Mouse (Mus musculus): ENCODE results near the gene Dct. TPM values are rescaled to one million over a fixed set of nuclear protein-coding genes. Genes with fewer than 3 reads are reported as not detected.
A peak's percentile ranks its signal among the peaks of the same experiment; 100 is the strongest.

Dct gene
- polyA plus RNA-seq, 1 experiment from 2014 or later, result 1.4 TPM

DNA sequence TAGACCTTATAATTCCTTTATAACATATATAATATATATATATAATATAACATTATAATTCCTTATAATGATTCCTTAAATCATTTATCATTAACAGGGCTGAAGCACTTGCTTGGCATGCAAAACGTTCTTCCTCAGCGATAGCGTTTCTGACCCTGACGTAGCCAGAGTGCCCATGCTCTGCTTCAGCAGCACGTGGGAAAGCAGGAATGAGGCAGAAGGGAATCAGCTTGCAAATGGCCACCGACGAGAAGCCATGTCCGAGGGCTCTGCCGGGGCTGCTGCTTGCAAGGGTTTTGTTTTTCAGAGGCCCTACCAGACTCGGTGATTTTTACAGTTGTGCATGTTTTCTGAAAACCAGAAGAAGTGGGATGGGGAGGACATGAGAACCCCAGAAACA, 1.6 kb downstream of the Dct start:
- ATAC-seq (ENCODE audit: low FRiP score, low TSS enrichment), result no peak
- 77% methylated on average over 10 of the region's 10 CpGs for WGBS
- Histone ChIP-seq H3K9me3 (ENCODE audit: control insufficient read depth, low read length) (no peaks in the 10 kb centered on the region), H3K27me3 (ENCODE audit: control insufficient read depth, insufficient read depth, low read length) (no peaks in the 10 kb centered on the region), H3K9ac (ENCODE audit: low read depth, low read length) (no peak overlapping the region), H3K4me3 (ENCODE audit: low read length) (no peak overlapping the region), H3K4me2 (replicated peaks; ENCODE audit: low read depth, low read length) (no peak overlapping the region), H3K27ac (ENCODE audit: low read depth, low read length) (no peak overlapping the region), H3K36me3 (ENCODE audit: control insufficient read depth, insufficient read depth, low read length) (no peaks in the 10 kb centered on the region), H3K4me1 (ENCODE audit: control insufficient read depth, insufficient read depth, low read length) (no peaks in the 10 kb centered on the region)

GRCm38 (mm10) chr14:118049648-118050238, 2.3 kb downstream of the Dct start:
- Histone ChIP-seq H3K4me3 (ENCODE audit: low read length) (no peak overlapping the region), H3K4me2 (replicated peaks; ENCODE audit: low read depth, low read length) (no peak overlapping the region), H3K36me3 (ENCODE audit: control insufficient read depth, insufficient read depth, low read length) (no peaks in the 10 kb centered on the region), H3K9me3 (ENCODE audit: control insufficient read depth, low read length) (no peaks in the 10 kb centered on the region), H3K27me3 (ENCODE audit: control insufficient read depth, insufficient read depth, low read length) (no peaks in the 10 kb centered on the region), H3K27ac (ENCODE audit: low read depth, low read length) (no peak overlapping the region), H3K4me1 (ENCODE audit: control insufficient read depth, insufficient read depth, low read length) (no peaks in the 10 kb centered on the region), H3K9ac (ENCODE audit: low read depth, low read length) (no peak overlapping the region)
- no peak for ATAC-seq (ENCODE audit: low FRiP score, low TSS enrichment)
- 64% methylated on average over 12 of the region's 12 CpGs for WGBS

- Histone ChIP-seq H3K9ac (ENCODE audit: low read depth, low read length) (no peak overlapping the region), H3K27me3 (ENCODE audit: control insufficient read depth, insufficient read depth, low read length) (no peaks in the 10 kb centered on the region), H3K27ac (ENCODE audit: low read depth, low read length) (no peak overlapping the region), H3K4me1 (ENCODE audit: control insufficient read depth, insufficient read depth, low read length) (no peaks in the 10 kb centered on the region), H3K9me3 (ENCODE audit: control insufficient read depth, low read length) (no peaks in the 10 kb centered on the region), H3K4me3 (ENCODE audit: low read length) (no peak overlapping the region), H3K36me3 (ENCODE audit: control insufficient read depth, insufficient read depth, low read length) (no peaks in the 10 kb centered on the region), H3K4me2 (replicated peaks; ENCODE audit: low read depth, low read length) (no peak overlapping the region)
- ATAC-seq (ENCODE audit: low FRiP score, low TSS enrichment), result 0 out of 2 replicates have a peak, but pooled peaks have one; percentile 28
- WGBS, result 82% methylated on average over 17 of the region's 17 CpGs
These were observed 9.1 kb downstream of the Dct start for GRCm38 (mm10) chr14:118042963-118043362.

DNA sequence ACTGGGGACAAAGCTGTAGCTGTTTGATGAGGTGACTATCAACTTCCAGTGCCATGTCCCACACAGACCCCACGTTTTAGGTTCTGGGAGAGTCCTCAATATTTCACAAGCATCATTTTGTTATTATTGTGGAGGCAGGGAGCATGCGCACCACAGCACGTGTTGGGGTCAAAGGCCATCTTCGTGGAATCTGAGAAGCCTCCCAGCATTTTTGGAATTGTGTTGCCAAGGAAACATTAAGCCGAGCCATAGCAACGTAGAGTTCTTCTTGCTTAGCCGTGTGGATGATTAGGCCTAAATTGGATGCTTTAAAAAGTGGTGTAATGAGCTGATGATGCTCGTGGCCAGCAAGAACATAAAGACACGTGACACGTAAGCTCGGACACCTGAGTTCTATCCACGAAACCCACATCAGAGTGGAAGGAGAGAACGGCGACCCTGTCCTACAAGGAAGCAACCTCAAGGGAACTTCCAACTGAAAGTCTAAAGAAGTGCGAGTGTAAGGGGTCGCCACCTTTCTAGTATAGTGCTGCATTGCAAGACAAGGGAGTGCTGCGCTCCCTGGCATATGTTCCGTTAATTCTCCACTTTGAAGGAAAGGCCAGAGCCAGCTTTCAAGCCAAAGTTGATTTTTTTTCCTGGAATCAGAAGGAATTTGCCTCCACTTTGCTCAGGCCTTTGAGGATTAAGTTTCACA, 9.8 kb downstream of the Dct start:
- WGBS, result 81% methylated on average over 18 of the region's 18 CpGs
- H3K27me3 ChIP-seq (ENCODE audit: control insufficient read depth, insufficient read depth, low read length), result no peaks in the 10 kb centered on the region
- no peak for ATAC-seq (ENCODE audit: low FRiP score, low TSS enrichment)
- no peaks in the 10 kb centered on the region for H3K9me3 ChIP-seq (ENCODE audit: control insufficient read depth, low read length)
- H3K36me3 ChIP-seq (ENCODE audit: control insufficient read depth, insufficient read depth, low read length), result no peaks in the 10 kb centered on the region
- no peaks in the 10 kb centered on the region for H3K4me1 ChIP-seq (ENCODE audit: control insufficient read depth, insufficient read depth, low read length)
- no peak overlapping the region for H3K4me3 ChIP-seq (ENCODE audit: low read length)
- no peak overlapping the region for H3K9ac ChIP-seq (ENCODE audit: low read depth, low read length)
- no peak overlapping the region for H3K4me2 ChIP-seq (replicated peaks; ENCODE audit: low read depth, low read length)
- no peak overlapping the region for H3K27ac ChIP-seq (ENCODE audit: low read depth, low read length)

DNA sequence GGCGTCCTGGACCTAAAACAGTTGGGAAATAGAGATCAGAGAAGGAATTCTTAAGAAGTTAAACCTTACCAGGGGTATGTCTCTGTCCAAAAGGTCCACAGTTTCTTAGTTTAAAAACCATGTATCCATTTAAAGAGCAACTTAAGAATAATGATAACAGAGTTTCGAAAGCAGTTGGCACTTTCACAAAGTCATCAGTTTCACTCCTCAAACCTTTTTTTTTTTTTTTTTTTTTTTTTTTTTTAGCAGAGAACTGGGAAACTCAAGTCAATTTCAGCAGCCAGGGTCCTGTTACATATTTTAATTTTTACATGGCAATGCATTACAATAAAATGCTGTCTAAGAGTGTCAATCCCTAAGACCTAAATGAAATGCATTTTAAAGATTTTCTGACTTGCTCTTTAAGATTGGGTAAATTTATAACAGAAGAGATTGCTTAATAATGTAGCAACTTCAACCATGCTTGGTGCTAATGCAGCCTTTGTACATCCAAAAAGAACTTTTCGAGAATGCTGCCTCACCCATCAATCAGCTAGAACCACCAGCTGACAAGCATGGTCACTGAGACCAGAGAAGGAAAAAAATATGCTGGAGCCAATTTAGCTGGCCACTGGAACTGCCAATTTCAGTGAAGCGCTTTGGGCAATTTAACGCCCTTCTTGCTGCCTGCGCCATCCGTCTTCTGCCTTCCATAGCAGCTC, 11.3 kb downstream of the Dct start:
- ATAC-seq (ENCODE audit: low FRiP score, low TSS enrichment), result no peak

DNA sequence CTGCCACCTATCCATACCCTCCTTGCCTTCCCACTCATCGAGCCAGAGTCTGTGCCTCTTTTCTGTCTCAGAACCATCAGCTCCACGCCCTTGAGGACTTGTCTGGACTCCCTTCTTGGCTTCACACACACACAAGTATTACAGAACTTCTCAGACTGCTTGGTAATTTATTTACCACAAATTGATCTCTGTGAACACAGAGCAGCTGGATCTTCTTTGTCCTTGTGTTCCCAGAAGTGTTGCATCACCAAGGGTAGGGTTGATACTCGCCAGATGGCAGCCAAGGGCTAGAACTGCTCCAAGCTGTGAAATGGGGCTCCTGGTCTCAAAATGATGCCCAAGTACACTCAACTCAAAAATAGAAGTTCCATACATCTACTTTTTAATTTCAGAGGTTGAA, 13.0 kb downstream of the Dct start:
- H3K4me1 ChIP-seq (ENCODE audit: control insufficient read depth, insufficient read depth, low read length), result no peaks in the 10 kb centered on the region
- no peak overlapping the region for H3K4me2 ChIP-seq (replicated peaks; ENCODE audit: low read depth, low read length)
- no peaks in the 10 kb centered on the region for H3K9me3 ChIP-seq (ENCODE audit: control insufficient read depth, low read length)
- no peak overlapping the region for H3K4me3 ChIP-seq (ENCODE audit: low read length)
- WGBS, result 87% methylated on average over 3 of the region's 3 CpGs
- H3K9ac ChIP-seq (ENCODE audit: low read depth, low read length), result no peak overlapping the region
- H3K36me3 ChIP-seq (ENCODE audit: control insufficient read depth, insufficient read depth, low read length), result no peaks in the 10 kb centered on the region
- H3K27me3 ChIP-seq (ENCODE audit: control insufficient read depth, insufficient read depth, low read length), result no peaks in the 10 kb centered on the region
- no peak overlapping the region for H3K27ac ChIP-seq (ENCODE audit: low read depth, low read length)
- ATAC-seq (ENCODE audit: low FRiP score, low TSS enrichment), result no peak

More for the DNA sequence above, 11.3 kb downstream of the Dct start:
- WGBS, result 78% methylated on average over 7 of the region's 7 CpGs
- Histone ChIP-seq H3K9ac (ENCODE audit: low read depth, low read length) (no peak overlapping the region), H3K9me3 (ENCODE audit: control insufficient read depth, low read length) (no peaks in the 10 kb centered on the region), H3K4me3 (ENCODE audit: low read length) (no peak overlapping the region), H3K4me2 (replicated peaks; ENCODE audit: low read depth, low read length) (no peak overlapping the region), H3K27me3 (ENCODE audit: control insufficient read depth, insufficient read depth, low read length) (no peaks in the 10 kb centered on the region), H3K36me3 (ENCODE audit: control insufficient read depth, insufficient read depth, low read length) (no peaks in the 10 kb centered on the region), H3K27ac (ENCODE audit: low read depth, low read length) (no peak overlapping the region), H3K4me1 (ENCODE audit: control insufficient read depth, insufficient read depth, low read length) (no peaks in the 10 kb centered on the region)

DNA sequence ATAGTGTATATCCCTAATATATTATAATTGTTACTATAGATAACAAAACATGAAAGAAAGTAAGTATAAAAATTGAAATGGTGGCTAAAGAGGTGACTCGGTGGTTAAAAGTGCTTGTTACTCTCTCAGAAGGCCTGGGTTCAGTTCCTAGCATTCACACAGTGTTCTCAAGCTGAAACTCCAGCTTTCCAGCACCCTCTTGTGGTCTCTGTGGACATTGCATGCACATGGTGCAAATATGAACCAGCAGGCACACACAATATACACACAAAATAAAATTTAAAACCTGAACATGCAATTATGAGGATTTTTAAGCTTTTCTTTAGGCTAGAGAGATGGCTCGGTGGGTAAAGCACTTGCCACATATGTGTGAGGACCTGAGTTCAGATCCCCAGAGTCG, 24.5 kb downstream of the Dct start:
- no peaks in the 10 kb centered on the region for H3K36me3 ChIP-seq (ENCODE audit: control insufficient read depth, insufficient read depth, low read length)
- no peak overlapping the region for H3K4me2 ChIP-seq (replicated peaks; ENCODE audit: low read depth, low read length)
- no peak overlapping the region for H3K4me3 ChIP-seq (ENCODE audit: low read length)
- no peaks in the 10 kb centered on the region for H3K4me1 ChIP-seq (ENCODE audit: control insufficient read depth, insufficient read depth, low read length)
- no peak overlapping the region for H3K27ac ChIP-seq (ENCODE audit: low read depth, low read length)
- WGBS, result 93% methylated on average over 3 of the region's 3 CpGs
- no peak for ATAC-seq (ENCODE audit: low FRiP score, low TSS enrichment)
- peaks cover 24% of the 10 kb centered on the region for H3K9me3 ChIP-seq (ENCODE audit: control insufficient read depth, low read length)
- no peaks in the 10 kb centered on the region for H3K27me3 ChIP-seq (ENCODE audit: control insufficient read depth, insufficient read depth, low read length)
- no peak overlapping the region for H3K9ac ChIP-seq (ENCODE audit: low read depth, low read length)

DNA sequence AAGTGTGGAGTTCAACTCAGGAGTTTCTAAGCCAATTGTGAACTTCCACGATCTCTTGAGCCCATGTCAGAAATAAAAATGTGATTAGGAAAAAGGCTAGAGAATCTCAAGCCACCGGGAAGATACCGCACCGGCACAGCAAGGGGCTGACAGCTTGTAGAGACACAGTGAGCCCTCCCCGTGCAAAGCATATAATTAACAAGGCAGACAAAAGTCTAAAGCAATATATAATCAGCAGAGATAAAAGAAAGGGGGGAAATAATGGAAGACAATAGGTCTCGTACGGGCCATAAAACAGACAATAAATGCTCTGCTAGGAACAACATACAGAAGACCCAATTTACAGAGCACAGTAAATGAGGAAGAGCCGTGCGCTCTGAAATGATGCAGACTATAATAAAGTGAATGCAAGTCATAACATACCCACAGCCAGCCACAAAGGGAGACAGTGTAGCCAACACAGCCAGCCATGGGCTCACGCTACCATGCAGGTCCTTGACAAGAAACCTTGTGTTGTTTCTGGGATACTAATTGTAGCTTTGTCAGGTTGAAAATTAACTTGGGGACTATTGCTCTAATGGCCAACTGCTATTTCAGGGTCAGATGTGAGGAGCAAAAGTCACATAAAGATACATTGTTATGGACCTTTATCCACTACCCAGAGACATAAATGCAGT, 30.0 kb downstream of the Dct start:
- Histone ChIP-seq H3K4me3 (ENCODE audit: low read length) (no peak overlapping the region), H3K4me2 (replicated peaks; ENCODE audit: low read depth, low read length) (no peak overlapping the region), H3K9me3 (ENCODE audit: control insufficient read depth, low read length) (no peaks in the 10 kb centered on the region), H3K4me1 (ENCODE audit: control insufficient read depth, insufficient read depth, low read length) (no peaks in the 10 kb centered on the region), H3K27me3 (ENCODE audit: control insufficient read depth, insufficient read depth, low read length) (no peaks in the 10 kb centered on the region), H3K36me3 (ENCODE audit: control insufficient read depth, insufficient read depth, low read length) (no peaks in the 10 kb centered on the region), H3K27ac (ENCODE audit: low read depth, low read length) (no peak overlapping the region), H3K9ac (ENCODE audit: low read depth, low read length) (no peak overlapping the region)
- 39% methylated on average over 10 of the region's 10 CpGs for WGBS
- ATAC-seq (ENCODE audit: low FRiP score, low TSS enrichment), result no peak

DNA sequence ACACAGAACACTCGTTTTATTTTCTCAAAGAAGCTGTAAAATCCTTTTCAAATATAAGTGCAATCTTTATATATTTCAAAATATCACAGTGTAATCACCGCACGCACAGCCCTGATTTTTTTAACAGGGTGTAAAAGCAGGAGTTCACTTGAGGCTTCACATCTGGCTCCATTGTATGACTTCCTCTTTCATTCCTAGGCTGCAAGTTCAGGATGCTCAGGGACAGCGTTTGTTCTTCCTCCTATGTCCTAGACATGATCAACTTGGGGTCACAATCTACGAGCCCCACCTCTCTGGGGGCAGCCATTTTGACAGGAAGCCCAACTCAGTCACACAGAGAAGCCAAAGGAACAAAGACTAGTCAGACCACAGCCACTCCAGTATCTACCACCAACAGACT, 32.7 kb downstream of the Dct start:
- H3K4me2 ChIP-seq (replicated peaks; ENCODE audit: low read depth, low read length), result no peak overlapping the region
- no peaks in the 10 kb centered on the region for H3K36me3 ChIP-seq (ENCODE audit: control insufficient read depth, insufficient read depth, low read length)
- H3K4me1 ChIP-seq (ENCODE audit: control insufficient read depth, insufficient read depth, low read length), result no peaks in the 10 kb centered on the region
- 68% methylated on average over 5 of the region's 5 CpGs for WGBS
- H3K9me3 ChIP-seq (ENCODE audit: control insufficient read depth, low read length), result no peaks in the 10 kb centered on the region
- no peak for ATAC-seq (ENCODE audit: low FRiP score, low TSS enrichment)
- no peak overlapping the region for H3K4me3 ChIP-seq (ENCODE audit: low read length)
- H3K9ac ChIP-seq (ENCODE audit: low read depth, low read length), result no peak overlapping the region
- no peaks in the 10 kb centered on the region for H3K27me3 ChIP-seq (ENCODE audit: control insufficient read depth, insufficient read depth, low read length)
- no peak overlapping the region for H3K27ac ChIP-seq (ENCODE audit: low read depth, low read length)
